Mouse (Mus musculus) stomach, embryonic 16.5 days (tissue): ENCODE measurements around the gene G6pc3. TPM values are rescaled to one million over a fixed set of nuclear protein-coding genes. Genes with fewer than 3 reads are reported as not detected.
"Not testable (repeated sequence)": the region's sequence is repeated elsewhere in the genome, so short reads cannot be mapped to it uniquely, and the experiment has no call there.

ENCODE experiments used
- ATAC-seq: fragments of 200-750 bp; cut with Nextera tagmentation; 2 replicates; pipeline ENCODE4 v1.8.0; 2017; ENCODE audit warnings: moderate number of reproducible peaks, moderate TSS enrichment; ENCODE audit not compliant: insufficient read depth, low FRiP score
- H3K27ac ChIP-seq: fragments of 300-500 bp; sonication (generic); 2 replicates; pipeline ENCODE4 v1.5.1; 2014; ENCODE audit warnings: low read length
- H3K27me3 ChIP-seq: fragments of 300-500 bp; sonication (generic); 2 replicates; pipeline ENCODE4 v1.6.1; 2014; ENCODE audit warnings: low read length, control low read depth, mixed read lengths; ENCODE audit not compliant: control insufficient read depth, insufficient read depth
- H3K36me3 ChIP-seq: fragments of 300-500 bp; sonication (generic); 2 replicates; pipeline ENCODE4 v1.6.1; 2014; ENCODE audit warnings: low read length; ENCODE audit not compliant: control insufficient read depth, insufficient read depth
- H3K4me1 ChIP-seq: fragments of 300-500 bp; sonication (generic); 2 replicates; pipeline ENCODE4 v1.6.1; 2014; ENCODE audit warnings: low read length, control low read depth, mixed read lengths; ENCODE audit not compliant: control insufficient read depth, insufficient read depth
- H3K4me2 ChIP-seq: fragments of 300-500 bp; sonication (generic); 2 replicates; pipeline ENCODE4 v1.6.1; 2014; ENCODE audit warnings: low read depth, low read length, mixed read lengths
- H3K4me3 ChIP-seq: fragments of 300-500 bp; sonication (generic); replicated peaks from 2 replicates; pipeline ENCODE4 v1.5.1; 2014; ENCODE audit warnings: mild to moderate bottlenecking, low read length
- H3K9ac ChIP-seq: fragments of 300-500 bp; sonication (generic); 2 replicates; pipeline ENCODE4 v1.6.1; 2014; ENCODE audit warnings: low read length
- H3K9me3 ChIP-seq: fragments of 300-500 bp; sonication (generic); replicated peaks from 2 replicates; pipeline ENCODE4 v1.6.1; 2016; ENCODE audit warnings: low read length, control low read depth; ENCODE audit not compliant: control insufficient read depth
- WGBS: fragments of 180-500 bp; shearing (Covaris S2); extraction: QIAGEN DNeasy Blood & Tissue Kit; methylation state at CpG from one replicate; pipeline ENCODE4 v1.1.7; 2014; 5-methylcytosine and 5-hydroxymethylcytosine counted together
- polyA plus RNA-seq: library from polyadenylated mRNA; unstranded; fragments of >200 nt; fragmentation: Nextera tagmentation; extraction: Ambion mirVana; gene quantifications from 2 replicates; pipeline ENCODE4 v1.2.1, GENCODE M21; 2015

The G6pc3 gene
- polyA plus RNA-seq, 1 experiment from 2014 or later: 28.7 TPM

DNA sequence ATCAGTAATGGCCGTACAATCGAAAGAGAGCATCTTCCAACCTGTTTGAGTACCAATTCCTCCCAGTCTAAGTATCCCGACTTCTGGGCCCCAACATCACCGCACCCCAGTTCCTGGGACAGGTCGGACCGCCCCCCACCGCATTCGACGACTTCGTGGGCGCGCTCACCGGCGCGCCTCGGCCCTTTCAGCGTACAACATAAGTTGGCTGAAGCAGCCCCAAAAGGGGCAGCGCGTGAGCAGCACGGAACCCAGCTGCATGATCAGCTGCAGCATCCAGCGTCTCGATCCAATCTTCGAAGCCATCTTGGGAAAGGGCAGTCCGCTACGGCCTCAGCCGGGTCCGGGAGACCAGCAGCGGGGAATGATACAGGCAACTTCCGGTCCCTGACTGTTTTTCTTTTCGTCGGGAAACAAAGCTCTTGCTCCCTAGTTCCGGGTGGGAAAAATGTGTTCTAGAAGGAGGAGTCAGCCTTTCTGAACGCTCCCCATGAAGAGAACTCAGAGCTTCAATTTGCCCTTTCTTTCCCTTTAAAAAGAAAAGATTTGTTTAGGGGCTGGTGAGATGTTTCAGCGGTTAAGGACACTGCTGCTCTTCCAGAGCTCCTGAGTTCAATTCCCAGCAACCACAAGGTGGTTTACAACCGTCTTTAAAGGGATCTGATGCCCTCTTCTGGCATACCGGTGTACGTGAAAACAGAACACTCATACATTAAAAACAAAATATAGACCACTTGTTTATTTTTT lies 33.2 kb upstream of the G6pc3 start, which contains the start of gene Tmem101:
Gene Tmem101 (minus strand): TSS at position 366 of the 747 bp plus-strand sequence.
- peak within 1 kb of the TSS; percentile 77 for H3K4me2 ChIP-seq
- H3K9me3 ChIP-seq: no peaks in the 10 kb centered on the region
- peak; percentile 83 for ATAC-seq
- 0 out of 2 replicates have a peak, but pooled peaks cover 8% of the 10 kb centered on the region for H3K36me3 ChIP-seq
- peak within 1 kb of the TSS; percentile 60; the same call in 1 of the 2 replicates for H3K27ac ChIP-seq
- no peaks in the 10 kb centered on the region for H3K27me3 ChIP-seq
- H3K4me3 ChIP-seq: peak within 1 kb of the TSS; percentile 78
- H3K9ac ChIP-seq: peak within 1 kb of the TSS; percentile 92
- under 1% methylated on average over 37 of the region's 37 CpGs for WGBS
- H3K4me1 ChIP-seq: peaks cover 10% of the 10 kb centered on the region

DNA sequence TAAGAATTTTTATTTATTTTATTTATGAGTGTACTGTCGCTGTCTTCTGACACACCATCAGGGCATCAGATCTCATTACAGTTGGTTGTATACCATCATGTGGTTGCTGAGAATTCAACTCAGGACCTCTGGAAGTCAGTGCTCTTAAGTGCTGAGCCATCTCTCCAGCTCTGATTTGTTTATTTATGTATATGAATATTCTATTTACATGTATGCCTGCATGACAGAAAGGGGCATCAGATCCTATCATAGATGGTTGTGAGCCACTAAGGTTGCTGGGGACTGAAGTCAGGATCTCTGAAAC lies 32.7 kb upstream of the G6pc3 start:
- no peaks in the 10 kb centered on the region for H3K9me3 ChIP-seq
- no peaks in the 10 kb centered on the region for H3K27me3 ChIP-seq
- no peak overlapping the region for H3K9ac ChIP-seq
- no peak overlapping the region for H3K4me2 ChIP-seq
- peaks cover 10% of the 10 kb centered on the region for H3K4me1 ChIP-seq
- no peak overlapping the region for H3K27ac ChIP-seq
- H3K4me3 ChIP-seq: no peak overlapping the region
- H3K36me3 ChIP-seq: peaks cover 10% of the 10 kb centered on the region; the same call in 1 of the 2 replicates
- no peak for ATAC-seq
- WGBS: 14% methylated on average over 1 of the region's 1 CpGs

DNA sequence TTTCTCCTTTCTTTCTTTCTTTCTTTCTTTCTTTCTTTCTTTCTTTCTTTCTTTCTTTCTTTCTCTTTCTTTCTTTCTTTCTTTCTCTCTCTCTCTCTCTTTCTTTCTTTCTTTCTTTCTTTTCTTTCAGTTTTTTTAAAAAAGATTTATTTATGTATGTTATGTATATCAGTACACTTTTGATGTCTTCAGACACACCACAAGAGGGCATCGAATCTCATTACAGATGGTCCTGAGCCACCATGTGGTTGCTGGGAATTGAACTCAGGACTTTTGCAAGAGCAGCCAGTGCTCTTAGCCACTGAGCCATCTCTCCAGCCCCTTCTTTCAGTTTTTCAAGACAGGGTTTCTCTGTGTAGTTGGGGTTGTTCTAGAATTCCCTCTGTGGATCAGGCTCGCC lies 31.4 kb upstream of the G6pc3 start:
- H3K27ac ChIP-seq, H3K4me1 ChIP-seq, H3K4me2 ChIP-seq, H3K27me3 ChIP-seq, ATAC-seq, H3K9ac ChIP-seq, H3K4me3 ChIP-seq, H3K9me3 ChIP-seq: not testable (repeated sequence)
- peaks cover 15% of the 10 kb centered on the region; the same call in 1 of the 2 replicates for H3K36me3 ChIP-seq
- WGBS: 81% methylated on average over 2 of the region's 2 CpGs

DNA sequence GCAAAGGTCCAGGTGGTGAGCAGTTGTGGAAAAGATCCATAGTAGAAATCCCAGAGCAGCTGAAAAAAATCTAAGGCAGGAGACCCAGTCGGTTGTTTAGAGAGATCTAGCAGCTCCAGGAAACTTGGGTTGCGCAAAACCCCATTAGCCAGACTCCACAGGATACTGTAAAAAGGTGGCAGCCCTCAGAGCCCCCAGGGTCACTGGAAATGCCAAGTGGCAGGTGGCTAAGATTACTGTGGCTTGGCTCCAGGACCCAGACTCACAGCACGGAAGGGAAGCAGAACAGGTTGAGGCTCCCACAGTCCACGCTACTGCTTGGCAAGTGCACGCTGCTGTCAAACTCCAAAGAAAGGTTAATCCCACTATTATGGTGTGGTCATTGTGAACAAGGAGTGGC lies 29.6 kb upstream of the G6pc3 start:
- H3K4me3 ChIP-seq: no peak overlapping the region
- no peaks in the 10 kb centered on the region for H3K9me3 ChIP-seq
- no peak overlapping the region for H3K4me2 ChIP-seq
- ATAC-seq: 0 out of 2 replicates have a peak, but pooled peaks have one; percentile 9
- H3K27ac ChIP-seq: no peak overlapping the region
- no peaks in the 10 kb centered on the region for H3K27me3 ChIP-seq
- H3K9ac ChIP-seq: no peak overlapping the region
- peaks cover 12% of the 10 kb centered on the region; the same call in 1 of the 2 replicates for H3K36me3 ChIP-seq
- WGBS: 77% methylated on average over 5 of the region's 5 CpGs
- H3K4me1 ChIP-seq: peaks cover 9% of the 10 kb centered on the region

DNA sequence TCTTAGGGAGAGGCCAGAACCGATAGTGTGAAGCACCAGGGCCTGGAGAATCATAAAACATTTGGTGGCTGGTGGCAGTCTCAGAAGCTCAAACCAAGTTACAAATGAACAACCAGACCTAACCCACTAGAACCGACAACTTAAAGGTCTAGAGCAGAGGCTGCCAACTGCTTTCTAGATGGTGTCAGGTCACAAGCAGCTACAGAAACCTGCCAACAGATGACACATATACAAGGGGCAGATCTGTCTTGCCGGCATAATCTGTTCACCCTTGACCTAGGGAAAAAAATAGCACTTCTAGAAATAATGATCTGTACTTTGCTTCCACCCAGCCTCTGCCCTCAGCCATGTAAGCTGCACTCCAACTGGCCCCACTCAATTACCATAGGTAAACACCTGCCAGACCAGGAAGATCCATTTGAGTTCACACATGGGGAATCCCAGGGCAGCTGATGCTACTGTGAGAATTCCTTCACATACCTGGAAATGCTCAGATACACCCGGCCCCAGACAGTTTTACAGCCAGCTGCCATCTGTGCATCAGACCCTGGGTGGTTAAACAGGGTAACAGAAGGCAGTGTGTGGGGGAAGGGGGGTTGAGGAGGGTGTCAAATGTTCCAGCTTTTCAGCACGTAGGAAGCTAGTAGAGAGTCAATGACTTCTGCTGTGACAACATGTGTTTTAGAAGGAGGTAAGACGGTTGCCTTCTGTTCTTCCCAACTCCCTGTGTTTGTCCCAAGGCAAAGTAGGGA lies 23.3 kb upstream of the G6pc3 start:
- Histone ChIP-seq H3K27me3 (no peaks in the 10 kb centered on the region), H3K4me1 (no peaks in the 10 kb centered on the region), H3K36me3 (peaks cover 20% of the 10 kb centered on the region), H3K9ac (no peak overlapping the region), H3K27ac (no peak overlapping the region), H3K4me3 (no peak overlapping the region), H3K9me3 (no peaks in the 10 kb centered on the region), H3K4me2 (no peak overlapping the region)
- 41% methylated on average over 6 of the region's 6 CpGs for WGBS
- no peak for ATAC-seq

DNA sequence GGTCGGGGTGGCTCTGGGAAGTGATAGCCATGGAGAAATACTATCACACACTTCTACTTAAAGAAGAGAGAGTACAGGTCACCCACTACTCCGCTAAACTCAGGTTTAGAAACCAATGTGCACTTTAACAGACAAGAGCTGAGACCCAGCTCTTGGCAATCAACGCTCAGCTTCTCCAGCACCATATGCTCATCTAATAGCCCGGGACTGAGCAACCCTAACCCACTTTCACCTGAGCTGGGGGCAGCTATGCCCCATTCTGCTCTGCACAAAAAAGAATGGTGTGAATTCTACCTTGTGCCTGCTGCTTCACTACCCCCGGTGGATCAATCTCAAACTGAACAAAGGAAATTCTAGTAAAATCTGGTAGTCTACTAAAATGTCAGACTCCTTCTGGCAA lies 21.9 kb upstream of the G6pc3 start:
- no peak for ATAC-seq
- H3K4me3 ChIP-seq: no peak overlapping the region
- peaks cover 17% of the 10 kb centered on the region for H3K36me3 ChIP-seq
- no peak overlapping the region for H3K27ac ChIP-seq
- 88% methylated on average over 5 of the region's 5 CpGs for WGBS
- H3K27me3 ChIP-seq: no peaks in the 10 kb centered on the region
- H3K4me2 ChIP-seq: no peak overlapping the region
- no peaks in the 10 kb centered on the region for H3K9me3 ChIP-seq
- H3K9ac ChIP-seq: no peak overlapping the region
- H3K4me1 ChIP-seq: no peaks in the 10 kb centered on the region

DNA sequence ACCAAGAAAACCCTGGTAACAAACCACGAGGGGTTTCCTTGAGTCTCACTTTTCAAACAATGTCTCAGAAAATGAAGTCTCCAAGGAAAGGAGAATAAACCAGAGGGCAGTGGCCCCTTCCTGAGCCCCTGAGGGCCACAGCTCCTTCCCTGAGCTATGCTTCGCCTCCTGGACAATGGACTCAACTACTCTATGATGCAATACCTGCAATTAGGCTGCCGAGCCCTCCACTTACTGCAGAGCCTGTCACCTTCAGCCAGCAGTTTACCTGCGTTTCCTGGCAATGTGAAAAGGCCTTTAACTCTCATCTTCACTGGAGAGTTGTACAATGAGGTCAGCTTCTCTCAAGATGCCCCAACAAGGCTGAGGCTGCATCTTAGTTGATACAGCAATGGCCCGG lies 20.7 kb upstream of the G6pc3 start:
- peaks cover 10% of the 10 kb centered on the region; the same call in 1 of the 2 replicates for H3K36me3 ChIP-seq
- H3K27ac ChIP-seq: no peak overlapping the region
- WGBS: 90% methylated on average over 5 of the region's 5 CpGs
- H3K4me2 ChIP-seq: no peak overlapping the region
- no peaks in the 10 kb centered on the region for H3K4me1 ChIP-seq
- H3K9me3 ChIP-seq: no peaks in the 10 kb centered on the region
- H3K27me3 ChIP-seq: no peaks in the 10 kb centered on the region
- ATAC-seq: no peak
- no peak overlapping the region for H3K4me3 ChIP-seq
- H3K9ac ChIP-seq: no peak overlapping the region

DNA sequence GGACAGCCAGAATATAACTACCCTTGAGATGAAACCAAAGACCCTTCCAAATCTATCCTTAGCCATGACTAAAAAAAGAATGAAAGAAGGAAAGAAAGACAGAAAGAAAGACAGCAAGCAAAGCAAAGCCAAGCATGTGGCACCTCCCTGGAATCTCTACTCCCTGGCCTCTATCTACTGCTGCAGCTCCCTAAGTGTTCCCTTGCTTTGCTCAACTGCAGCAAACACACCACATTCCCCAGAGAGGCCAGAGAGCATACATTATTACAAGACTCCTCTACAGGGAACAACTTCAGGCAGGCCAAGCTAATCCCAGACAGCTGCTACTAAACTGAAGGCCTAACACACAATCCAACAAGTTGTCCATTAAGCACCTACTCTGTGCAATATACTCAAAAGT lies 9.6 kb upstream of the G6pc3 start:
- Histone ChIP-seq H3K27ac (no peak overlapping the region), H3K4me2 (no peak overlapping the region), H3K9ac (no peak overlapping the region), H3K9me3 (no peaks in the 10 kb centered on the region), H3K27me3 (no peaks in the 10 kb centered on the region), H3K4me3 (no peak overlapping the region), H3K36me3 (peaks cover 16% of the 10 kb centered on the region), H3K4me1 (peaks cover 10% of the 10 kb centered on the region; the same call in 1 of the 2 replicates)
- ATAC-seq: no peak

DNA sequence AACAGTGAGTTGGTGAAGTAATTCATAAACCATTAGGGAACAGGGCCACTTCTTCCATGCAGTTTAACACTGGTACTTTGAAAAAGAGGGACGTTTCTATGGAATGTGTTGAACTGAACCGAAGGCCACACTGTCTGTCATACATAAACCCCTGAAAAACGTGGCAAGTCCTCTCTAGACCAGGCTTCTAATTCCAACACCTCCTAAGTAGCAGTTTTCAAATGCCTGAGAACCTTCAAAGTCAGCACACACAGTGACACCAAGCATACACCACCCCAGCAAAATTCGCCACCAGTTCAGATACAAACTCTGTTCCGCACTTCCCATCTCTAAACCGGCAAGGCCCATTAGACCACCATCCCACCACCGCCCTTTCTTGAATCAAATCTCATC lies 5.2 kb upstream of the G6pc3 start:
- Histone ChIP-seq H3K9ac (peak overlapping the region; percentile 98), H3K27ac (peak overlapping the region; percentile 97), H3K27me3 (no peaks in the 10 kb centered on the region), H3K4me2 (peak overlapping the region; percentile 84), H3K4me3 (peak overlapping the region; percentile 77), H3K4me1 (peaks cover 14% of the 10 kb centered on the region; the same call in 1 of the 2 replicates), H3K9me3 (no peaks in the 10 kb centered on the region), H3K36me3 (no peaks in the 10 kb centered on the region)
- no peak for ATAC-seq
- 2% methylated on average over 7 of the region's 7 CpGs for WGBS
